Mouse (Mus musculus) midbrain, embryonic 15.5 days (tissue): ENCODE measurements around the gene Mbd6. TPM values are rescaled to one million over a fixed set of nuclear protein-coding genes. Genes with fewer than 3 reads are reported as not detected.

ENCODE experiments used
- ATAC-seq: fragments of 200-750 bp; cut with Nextera tagmentation; replicated peaks from 2 replicates; pipeline ENCODE4 v1.8.0; 2017; ENCODE audit warnings: moderate TSS enrichment
- H3K27ac ChIP-seq: fragments of 300-500 bp; sonication (generic); 2 replicates; pipeline ENCODE4 v1.5.1; 2015; ENCODE audit warnings: mild to moderate bottlenecking, inconsistent platforms
- H3K27me3 ChIP-seq: fragments of 300-500 bp; sonication (generic); replicated peaks from 2 replicates; pipeline ENCODE4 v1.6.1; 2015; ENCODE audit warnings: inconsistent platforms
- H3K36me3 ChIP-seq: fragments of 300-500 bp; sonication (generic); replicated peaks from 2 replicates; pipeline ENCODE4 v1.6.1; 2015; ENCODE audit warnings: inconsistent platforms
- H3K4me1 ChIP-seq: fragments of 300-500 bp; sonication (generic); 2 replicates; pipeline ENCODE4 v1.6.1; 2015; ENCODE audit warnings: inconsistent platforms
- H3K4me2 ChIP-seq: fragments of 300-500 bp; sonication (generic); 2 replicates; pipeline ENCODE4 v1.6.1; 2015; ENCODE audit warnings: inconsistent platforms, mild to moderate bottlenecking, moderate library complexity
- H3K4me3 ChIP-seq: fragments of 300-500 bp; sonication (generic); 2 replicates; pipeline ENCODE4 v1.5.1; 2015; ENCODE audit warnings: mild to moderate bottlenecking, inconsistent platforms
- H3K9ac ChIP-seq: fragments of 300-500 bp; sonication (generic); 2 replicates; pipeline ENCODE4 v1.6.1; 2015; ENCODE audit warnings: mild to moderate bottlenecking, inconsistent platforms
- H3K9me3 ChIP-seq: fragments of 300-500 bp; sonication (generic); 2 replicates; pipeline ENCODE4 v1.6.1; 2016; ENCODE audit warnings: inconsistent platforms
- WGBS: fragments of 180-500 bp; shearing (Covaris S2); methylation state at CpG from one replicate; pipeline ENCODE4 v1.1.7; 2015; ENCODE audit warnings: mixed read lengths; 5-methylcytosine and 5-hydroxymethylcytosine counted together
- polyA plus RNA-seq: library from polyadenylated mRNA; unstranded; fragments of >200 nt; fragmentation: Nextera tagmentation; extraction: Ambion mirVana; gene quantifications from 2 replicates; pipeline ENCODE4 v1.2.1, GENCODE M21; 2015

The Mbd6 gene
- polyA plus RNA-seq, 1 experiment from 2014 or later: 18.8 TPM

DNA sequence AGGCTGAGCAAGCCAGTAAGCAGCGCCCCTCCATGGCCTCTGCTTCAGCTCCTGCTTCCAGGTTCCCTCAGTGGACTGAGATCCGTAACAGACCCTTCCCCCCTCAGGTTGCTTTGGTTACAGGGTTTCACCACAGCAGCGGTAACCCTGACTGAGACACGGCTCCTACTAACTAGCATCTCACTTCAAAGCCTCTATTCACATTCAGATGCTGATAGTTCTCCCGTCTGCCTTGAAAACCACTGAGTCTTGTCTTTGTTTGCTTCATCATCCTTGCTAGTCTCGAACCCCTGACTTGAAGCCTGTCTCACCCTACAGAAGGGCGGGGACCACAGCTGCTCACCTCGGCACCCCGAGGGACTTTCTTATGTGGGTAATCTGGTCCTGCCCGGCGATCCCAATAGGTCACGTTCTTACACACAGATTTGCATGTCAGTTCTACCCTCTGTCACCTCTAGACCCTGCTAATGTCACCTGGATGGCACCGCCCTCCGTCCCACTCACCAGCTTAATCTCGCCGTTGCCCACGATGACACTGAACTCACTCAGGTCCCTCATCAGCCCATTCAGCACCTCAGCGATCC is 50.5 kb downstream of the Mbd6 start:
- Histone ChIP-seq H3K9ac (no peak overlapping the region), H3K4me1 (no peaks in the 10 kb centered on the region), H3K36me3 (peaks cover 81% of the 10 kb centered on the region), H3K4me2 (no peak overlapping the region), H3K27me3 (no peaks in the 10 kb centered on the region), H3K9me3 (no peaks in the 10 kb centered on the region), H3K4me3 (no peak overlapping the region), H3K27ac (no peak overlapping the region)
- 72% methylated on average over 18 of the region's 18 CpGs for WGBS
- ATAC-seq: no peak

- no peaks in the 10 kb centered on the region for H3K4me1 ChIP-seq
- H3K36me3 ChIP-seq: peaks cover 74% of the 10 kb centered on the region
- no peaks in the 10 kb centered on the region for H3K9me3 ChIP-seq
- H3K27ac ChIP-seq: no peak overlapping the region
- no peaks in the 10 kb centered on the region for H3K27me3 ChIP-seq
- H3K9ac ChIP-seq: no peak overlapping the region
- ATAC-seq: no peak
- no peak overlapping the region for H3K4me2 ChIP-seq
- WGBS: 45% methylated on average over 9 of the region's 9 CpGs
- no peak overlapping the region for H3K4me3 ChIP-seq
Measured at GRCm38 (mm10) chr10:127236541-127236940, 52.3 kb downstream of the Mbd6 start.

DNA sequence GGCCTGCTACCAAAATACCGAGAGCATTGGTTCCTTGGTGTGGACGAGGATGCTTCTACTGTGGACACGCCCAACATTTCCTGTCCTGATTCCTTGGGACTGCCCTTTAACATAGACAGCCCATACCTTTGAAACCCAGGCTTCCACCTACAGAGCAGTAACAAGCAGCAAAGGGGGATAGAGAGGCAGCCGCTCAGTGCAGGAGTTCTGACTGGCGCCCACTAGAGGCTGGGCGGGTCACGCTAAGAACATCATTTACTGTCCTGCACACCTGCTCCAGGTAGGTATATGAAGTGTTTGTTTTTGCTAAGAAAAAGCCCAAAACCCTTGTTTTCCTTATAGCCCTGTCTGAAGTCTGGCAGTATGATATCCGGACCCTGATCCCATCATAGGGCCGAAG is 55.7 kb downstream of the Mbd6 start:
- no peaks in the 10 kb centered on the region for H3K9me3 ChIP-seq
- peaks cover 67% of the 10 kb centered on the region for H3K36me3 ChIP-seq
- no peaks in the 10 kb centered on the region for H3K27me3 ChIP-seq
- no peak for ATAC-seq
- H3K4me1 ChIP-seq: no peaks in the 10 kb centered on the region
- H3K9ac ChIP-seq: no peak overlapping the region
- no peak overlapping the region for H3K4me3 ChIP-seq
- H3K4me2 ChIP-seq: no peak overlapping the region
- 83% methylated on average over 9 of the region's 9 CpGs for WGBS
- H3K27ac ChIP-seq: no peak overlapping the region

Other genes with a start within 250 kb of the Mbd6 start
- gene Mettl1, start 247.6 kb downstream of the Mbd6 start, polyA plus RNA-seq: 20.5 and 21.7 TPM in 2 replicates
- 0.08 and 0.37 TPM in 2 replicates for gene Eef1akmt3, start 247.5 kb downstream of the Mbd6 start, polyA plus RNA-seq
- 0.06 and 0.18 TPM in 2 replicates for gene Cyp27b1, start 240.8 kb downstream of the Mbd6 start, polyA plus RNA-seq
- 8.4 and 8.9 TPM in 2 replicates for gene March9, start 228.8 kb downstream of the Mbd6 start, polyA plus RNA-seq
- 793 and 910 TPM in 2 replicates for gene Cdk4, start 225.5 kb downstream of the Mbd6 start, polyA plus RNA-seq
- gene Tspan31, start 218.8 kb downstream of the Mbd6 start, polyA plus RNA-seq: 113 and 120 TPM in 2 replicates
- 6.3 and 6.6 TPM in 2 replicates for gene Agap2, start 213.7 kb downstream of the Mbd6 start, polyA plus RNA-seq
- gene Os9, start 167.9 kb downstream of the Mbd6 start, polyA plus RNA-seq: 130 and 135 TPM in 2 replicates
- gene B4galnt1, start 123.8 kb downstream of the Mbd6 start, polyA plus RNA-seq: 62.2 and 62.3 TPM in 2 replicates
- gene Slc26a10, start 108.4 kb downstream of the Mbd6 start, polyA plus RNA-seq: 0.94 and 0.98 TPM in 2 replicates
- gene Arhgef25, start 98.9 kb downstream of the Mbd6 start, polyA plus RNA-seq: 20.6 and 21.9 TPM in 2 replicates
- gene Dtx3, start 93.3 kb downstream of the Mbd6 start, polyA plus RNA-seq: 288 and 297 TPM in 2 replicates
- 17.9 and 18.7 TPM in 2 replicates for gene Pip4k2c, start 77.4 kb downstream of the Mbd6 start, polyA plus RNA-seq
- 99.0 and 103 TPM in 2 replicates for gene Kif5a, start 25.7 kb downstream of the Mbd6 start, polyA plus RNA-seq
- gene Dctn2, start 22.6 kb downstream of the Mbd6 start, polyA plus RNA-seq: 355 and 362 TPM in 2 replicates
- 121 and 123 TPM in 2 replicates for gene Mars, start 22.8 kb upstream of the Mbd6 start, polyA plus RNA-seq
- 0.87 and 0.99 TPM in 2 replicates for gene Arhgap9, start 32.9 kb upstream of the Mbd6 start, polyA plus RNA-seq
- gene Gli1, start 53.0 kb upstream of the Mbd6 start, polyA plus RNA-seq: 1.1 and 1.5 TPM in 2 replicates
- 0.04 and 0.06 TPM in 2 replicates for gene Inhbe, start 65.4 kb upstream of the Mbd6 start, polyA plus RNA-seq
- gene Inhbc, start 81.4 kb upstream of the Mbd6 start, polyA plus RNA-seq: not detected in 2 replicates
- 39.7 and 43.6 TPM in 2 replicates for gene R3hdm2, start 91.3 kb upstream of the Mbd6 start, polyA plus RNA-seq
- gene Stac3, start 212.7 kb upstream of the Mbd6 start, polyA plus RNA-seq: 1.4 and 2.4 TPM in 2 replicates
- 22.1 and 23.1 TPM in 2 replicates for gene Ndufa4l2, start 225.9 kb upstream of the Mbd6 start, polyA plus RNA-seq
- 49.4 and 50.7 TPM in 2 replicates for gene Shmt2, start 233.4 kb upstream of the Mbd6 start, polyA plus RNA-seq
- gene Nxph4, start 245.5 kb upstream of the Mbd6 start, polyA plus RNA-seq: 93.7 and 114 TPM in 2 replicates